Mouse (Mus musculus) leukemia stem cell, adult 10-12 weeks (primary cell): ENCODE measurements around the gene BC055324. TPM values are rescaled to one million over a fixed set of nuclear protein-coding genes. Genes with fewer than 3 reads are reported as not detected.

Source experiments
- polyA plus RNA-seq: library from polyadenylated mRNA; stranded (reverse); fragments of >175 nt; gene quantifications from 2 replicates; pipeline ENCODE4 v1.2.3, GENCODE M21; 2012; ENCODE audit warnings: low replicate concordance

Gene BC055324
- 0.43 and 1.4 TPM in 2 replicates for polyA plus RNA-seq

DNA sequence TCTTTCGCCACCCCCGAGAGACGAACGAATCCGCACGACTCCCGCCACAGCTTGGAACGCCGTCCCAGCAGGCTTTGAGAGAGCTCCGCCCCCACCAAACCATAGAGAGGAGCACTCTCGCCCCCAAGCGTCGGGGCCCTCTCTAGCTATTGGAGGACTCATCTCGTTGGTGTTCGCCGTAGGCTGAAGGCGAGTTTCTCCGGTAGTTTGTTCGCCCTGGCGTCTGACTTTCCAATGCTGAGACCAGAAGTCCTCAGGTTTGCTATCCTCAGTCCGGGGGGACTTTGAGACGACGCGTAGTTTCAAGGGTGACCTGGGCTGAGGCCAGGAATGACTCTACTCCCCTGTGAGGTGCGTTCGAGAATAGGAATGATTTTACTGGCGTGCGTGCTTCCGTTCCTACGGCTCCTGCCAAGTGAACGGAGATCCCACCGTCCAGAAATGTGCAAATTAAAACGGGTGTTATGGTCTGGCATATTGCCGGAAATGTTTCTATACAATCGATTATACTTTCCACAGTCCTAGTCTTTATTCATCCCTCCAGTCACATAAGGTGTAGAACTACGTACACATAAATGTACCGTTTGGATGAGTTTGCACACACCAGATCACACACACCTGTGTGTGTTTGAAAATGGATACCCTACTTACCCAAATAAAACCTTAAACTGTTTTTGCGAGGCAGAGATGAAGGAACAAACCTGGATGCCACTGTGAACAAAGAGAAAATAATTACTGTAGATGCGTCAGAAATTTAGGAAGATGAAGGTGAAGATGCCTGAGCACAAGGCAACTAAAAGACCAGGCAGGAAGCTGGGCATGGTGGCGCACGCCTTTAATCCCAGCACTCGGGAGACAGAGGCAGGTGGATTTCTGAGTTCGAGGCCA is at the start of gene BC055324, which contains the start of gene Mettl18:
BC055324 (minus strand) TSS at position 76 of the 888 bp plus-strand sequence.
Mettl18 (plus strand) TSS at position 169 of the 888 bp plus-strand sequence.

DNA sequence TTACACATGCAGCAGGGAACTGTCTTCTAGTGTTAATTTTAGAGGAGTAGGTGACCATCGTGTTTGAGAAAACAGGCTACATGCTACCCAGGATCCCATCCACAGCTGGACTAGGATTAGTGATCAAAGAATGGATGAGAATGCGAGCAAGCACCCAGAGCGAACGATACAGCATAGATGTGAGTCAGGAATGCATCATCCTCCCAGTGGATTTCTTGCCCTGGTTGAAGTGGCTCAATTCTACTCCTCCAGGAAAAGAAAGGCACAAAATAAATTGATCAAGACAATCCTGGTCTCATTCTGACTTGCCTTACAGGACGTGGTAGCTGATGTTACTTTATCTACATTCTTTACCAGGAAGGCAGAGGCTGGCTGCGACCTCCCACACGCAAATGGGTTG is 65.8 kb downstream of the BC055324 start, which contains the start of gene Scyl3:
Scyl3 (plus strand) TSS at position 255 of the 400 bp plus-strand sequence.

Other genes starting within 250 kb of the BC055324 start
- gene Kifap3, start 215.2 kb downstream of the BC055324 start, polyA plus RNA-seq, result 0.50 and 1.8 TPM in 2 replicates
- 4.5 and 5.8 TPM in 2 replicates for gene Scyl3, start 65.7 kb downstream of the BC055324 start, polyA plus RNA-seq
- 0.16 TPM in 1 of 2 replicates, not detected in the other for gene Mettl18, start 93 bp upstream of the BC055324 start, polyA plus RNA-seq
- gene Sele, start 53.4 kb upstream of the BC055324 start, polyA plus RNA-seq, result 0.11 TPM in 1 of 2 replicates, not detected in the other
- 5.5 and 17.7 TPM in 2 replicates for gene Sell, start 67.2 kb upstream of the BC055324 start, polyA plus RNA-seq
- 0.12 and 2.5 TPM in 2 replicates for gene Selp, start 120.5 kb upstream of the BC055324 start, polyA plus RNA-seq
- 0.03 and 0.10 TPM in 2 replicates for gene F5, start 157.0 kb upstream of the BC055324 start, polyA plus RNA-seq